Comparison of ENCODE assay signal across 8 mouse cellular contexts in the genomic region with DNA sequence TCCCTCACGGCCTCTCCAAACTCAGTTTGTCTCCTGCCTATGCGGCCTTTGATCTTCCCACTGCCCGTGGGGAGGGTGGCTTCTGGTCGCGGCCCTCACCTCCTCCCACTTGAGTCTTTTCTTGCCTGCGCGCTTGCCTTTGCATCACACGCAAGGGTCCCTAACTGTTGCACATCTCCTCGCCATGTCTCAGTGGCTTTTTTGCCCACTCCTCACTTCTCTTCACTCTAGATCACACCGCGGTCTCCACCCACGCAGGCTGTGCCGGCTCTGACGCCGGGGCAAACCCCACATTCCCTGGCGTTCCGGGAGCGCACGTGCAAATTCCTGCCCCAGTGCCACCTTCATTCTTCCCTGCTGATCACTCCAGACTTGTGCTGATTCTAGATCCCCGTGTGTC. TPM values are rescaled to one million over a fixed set of nuclear protein-coding genes. Genes with fewer than 3 reads are reported as not detected.
DNase-seq lines count a peak whose midpoint lies in the region; ATAC-seq and TF ChIP-seq lines count a peak whose summit lies in the region.

No protein-coding gene starts in this region.

- DNase-seq in lung, adult 2 months: no peak
- DNase-seq in lung, postnatal 10 days: no peak
- DNase-seq in brain, adult 2 months (ENCODE audit: low read depth, low spot score): peak; percentile 49
- peak; percentile 10 for DNase-seq in gastrocnemius, postnatal 14 days
- DNase-seq in kidney, postnatal 25 days: peak; percentile 36 to 66
- no peak for DNase-seq in thymus, postnatal 25 days
- no peak for DNase-seq in cerebellum, adult 8-10 months

- no peak for TF ChIP-seq CTCF in lung, adult 2 months (IDR thresholded peaks at IDR 0.05; ENCODE audit: insufficient read depth, low read length)

- peak; percentile 8 for ATAC-seq in megakaryocyte progenitor cell, adult 5-6 weeks (replicated peaks; ENCODE audit: poor library complexity)

- intact Hi-C loops in gastrocnemius, postnatal 14 days (cut with DNase I; ENCODE audit: low total_unique reads): no loop called here

- WGBS in lung, adult 2 months: 0% methylated on average over 20 of the region's 20 CpGs

- no peak for TF ChIP-seq POLR2A in lung, adult 2 months (IDR thresholded peaks at IDR 0.05; ENCODE audit: borderline replicate concordance, extremely low read depth, low read depth, low read length)

- H3K4me1 ChIP-seq in lung, adult 2 months (ENCODE audit: control insufficient read depth, insufficient read depth, low read length): peaks cover 2% of the 10 kb centered on the region; the same call in 1 of the 2 replicates

- peak overlapping the region; percentile 75 for H3K4me3 ChIP-seq in lung, adult 2 months (replicated peaks; ENCODE audit: extremely low read depth, low read depth, low read length)

RNA-seq across cellular contexts. Expression of a gene that starts 0.5 kb away (rescaled TPM):
- 15.2 and 19.6 TPM in 2 replicates for polyA plus RNA-seq in lung, adult 2 months (2012; rRNA removed)
- total RNA-seq in gastrocnemius, postnatal 14 days (2021): 10 to 100 TPM; 11.5 to 12.6 TPM
- 48.8 and 55.9 TPM in 2 replicates for total RNA-seq in megakaryocyte progenitor cell, adult 5-6 weeks (2015)
- total RNA-seq in megakaryocyte progenitor cell, adult 5-6 weeks (2017): 70.3 and 72.0 TPM in 2 replicates

RNA-seq across cellular contexts. Expression of a gene that starts 0.6 kb away (rescaled TPM):
- 3.4 and 4.2 TPM in 2 replicates for polyA plus RNA-seq in lung, adult 2 months (2012; rRNA removed)
- 10 to 100 TPM; 11.2 to 13.5 TPM for total RNA-seq in gastrocnemius, postnatal 14 days (2021)
- 11.4 and 17.7 TPM in 2 replicates for total RNA-seq in megakaryocyte progenitor cell, adult 5-6 weeks (2015)
- 20.4 and 26.9 TPM in 2 replicates for total RNA-seq in megakaryocyte progenitor cell, adult 5-6 weeks (2017)

RNA-seq across cellular contexts. Expression of a gene that starts 42.2 kb away (rescaled TPM):
- polyA plus RNA-seq in lung, adult 2 months (2012; rRNA removed): 134 and 161 TPM in 2 replicates
- total RNA-seq in gastrocnemius, postnatal 14 days (2021): 10 to 100 TPM; 45.4 to 56.3 TPM
- total RNA-seq in megakaryocyte progenitor cell, adult 5-6 weeks (2015): 17.4 and 22.2 TPM in 2 replicates
- 30.7 and 33.2 TPM in 2 replicates for total RNA-seq in megakaryocyte progenitor cell, adult 5-6 weeks (2017)

RNA-seq across cellular contexts. Expression of a gene that starts 44.8 kb away (rescaled TPM):
- polyA plus RNA-seq in lung, adult 2 months (2012; rRNA removed): 35.9 and 39.5 TPM in 2 replicates
- 10 to 100 TPM; 14.5 to 15.1 TPM for total RNA-seq in gastrocnemius, postnatal 14 days (2021)
- 58.7 and 59.9 TPM in 2 replicates for total RNA-seq in megakaryocyte progenitor cell, adult 5-6 weeks (2015)
- 55.5 and 60.8 TPM in 2 replicates for total RNA-seq in megakaryocyte progenitor cell, adult 5-6 weeks (2017)

RNA-seq across cellular contexts. Expression of a gene that starts 44.8 kb away (rescaled TPM):
- 208 and 209 TPM in 2 replicates for polyA plus RNA-seq in lung, adult 2 months (2012; rRNA removed)
- total RNA-seq in gastrocnemius, postnatal 14 days (2021): 10 to 100 TPM; 59.0 to 62.2 TPM
- total RNA-seq in megakaryocyte progenitor cell, adult 5-6 weeks (2015): 31.0 and 35.9 TPM in 2 replicates
- 28.2 and 30.8 TPM in 2 replicates for total RNA-seq in megakaryocyte progenitor cell, adult 5-6 weeks (2017)

Comparison
In these comparisons a context has a peak if more than half of its experiments do, and no peak if none do; other contexts are left out.
1. DNase-seq: peak in brain, adult 2 months (single experiment), gastrocnemius, postnatal 14 days (single experiment) and kidney, postnatal 25 days (2 of 2); none in lung, adult 2 months (single experiment), lung, postnatal 10 days (single experiment), thymus, postnatal 25 days (single experiment) and cerebellum, adult 8-10 months (single experiment).